In genomic region chr2:55206891-55207290, GRCm38 (mm10) we compare ENCODE assay signal across 35 mouse cellular contexts.
"Had no signal": no experiment of that assay in that cellular context is flagged by ENCODE, and none has a peak within 500 bp of the region (broad histone marks: within the 10 kb centered on the region; RNA-seq: fewer than 3 reads in every experiment).

No protein-coding gene starts in this region.

- H3K4me2 ChIP-seq: heart, embryonic 11.5 days; heart, embryonic 12.5 days; heart, embryonic 13.5 days; heart, embryonic 15.5 days; hindbrain, embryonic 12.5 days; hindbrain, embryonic 13.5 days; hindbrain, embryonic 14.5 days; hindbrain, embryonic 15.5 days; intestine, embryonic 15.5 days; kidney, embryonic 15.5 days had no signal

- DNase-seq: heart, postnatal 14 days; heart, postnatal 36 days; heart, postnatal 4 days; kidney, adult 11 months; kidney, adult 18-20 months; kidney, adult 2 months; kidney, adult 8-10 months; kidney, adult 9 months; kidney, postnatal 10 days; kidney, postnatal 14 days; kidney, postnatal 25 days; kidney, postnatal 36 days; kidney, postnatal 4 days; layer of hippocampus, adult 9-11 months; layer of hippocampus, postnatal 36 days had no signal

- ATAC-seq: hindbrain, embryonic 16.5 days; hindbrain, postnatal 0 days; inflammation-experienced regulatory T-cells, adult 6 months; intestine, embryonic 15.5 days; intestine, embryonic 16.5 days; intestine, postnatal 0 days had no signal

- H3K27ac ChIP-seq: heart, embryonic 10.5 days; heart, embryonic 13.5 days; heart, embryonic 15.5 days; hindbrain, embryonic 10.5 days; hindbrain, embryonic 12.5 days; hindbrain, embryonic 13.5 days; hindbrain, embryonic 14.5 days; hindbrain, embryonic 15.5 days; hindbrain, postnatal 0 days; intestine, embryonic 15.5 days; kidney, embryonic 15.5 days; kidney, postnatal 0 days; layer of hippocampus, adult 2 months; left cerebral cortex, adult 2 months had no signal

- H3K9ac ChIP-seq: heart, embryonic 12.5 days; heart, embryonic 13.5 days; heart, embryonic 15.5 days; hindbrain, embryonic 12.5 days; hindbrain, embryonic 13.5 days; hindbrain, embryonic 14.5 days; hindbrain, embryonic 15.5 days; intestine, embryonic 15.5 days; kidney, embryonic 15.5 days had no signal

- H3K4me3 ChIP-seq: heart, embryonic 10.5 days; heart, embryonic 12.5 days; heart, embryonic 13.5 days; heart, embryonic 15.5 days; hindbrain, embryonic 10.5 days; hindbrain, embryonic 12.5 days; hindbrain, embryonic 13.5 days; hindbrain, embryonic 15.5 days; intestine, embryonic 15.5 days; kidney, embryonic 15.5 days; layer of hippocampus, adult 2 months; left cerebral cortex, adult 2 months had no signal

- H3K36me3 ChIP-seq: heart, embryonic 10.5 days; heart, embryonic 12.5 days; heart, embryonic 13.5 days; heart, embryonic 15.5 days; hindbrain, embryonic 10.5 days; hindbrain, embryonic 12.5 days; hindbrain, embryonic 13.5 days; hindbrain, embryonic 15.5 days; intestine, embryonic 15.5 days; kidney, embryonic 15.5 days had no signal

- H3K4me1 ChIP-seq: heart, embryonic 10.5 days; heart, embryonic 12.5 days; heart, embryonic 13.5 days; heart, embryonic 15.5 days; hindbrain, embryonic 10.5 days; hindbrain, embryonic 12.5 days; hindbrain, embryonic 13.5 days; hindbrain, embryonic 15.5 days; intestine, embryonic 15.5 days; kidney, embryonic 15.5 days had no signal

- H3K27me3 ChIP-seq: heart, embryonic 12.5 days; heart, embryonic 13.5 days; heart, embryonic 15.5 days; hindbrain, embryonic 12.5 days; hindbrain, embryonic 13.5 days; hindbrain, embryonic 15.5 days; intestine, embryonic 15.5 days; kidney, embryonic 15.5 days had no signal

- H3K9me3 ChIP-seq: heart, embryonic 10.5 days; heart, embryonic 12.5 days; heart, embryonic 13.5 days; heart, embryonic 15.5 days; hindbrain, embryonic 10.5 days; hindbrain, embryonic 12.5 days; hindbrain, embryonic 13.5 days; hindbrain, embryonic 15.5 days; intestine, embryonic 15.5 days; kidney, embryonic 15.5 days had no signal
